Mouse (Mus musculus) granulocyte monocyte progenitor cell, adult 5-6 weeks (primary cell): ENCODE data around the gene Itsn2. TPM values are rescaled to one million over a fixed set of nuclear protein-coding genes. Genes with fewer than 3 reads are reported as not detected.
A peak's percentile ranks its signal among the peaks of the same experiment; 100 is the strongest.
"Not testable (repeated sequence)": the region's sequence is repeated elsewhere in the genome, so short reads cannot be mapped to it uniquely, and the experiment has no call there.

Experiments used
- ATAC-seq: replicated peaks from 2 replicates; pipeline ENCODE4 v1.8.0; 2016; ENCODE audit warnings: mild to moderate bottlenecking, moderate TSS enrichment, inconsistent platforms; ENCODE audit not compliant: poor library complexity, severe bottlenecking
- total RNA-seq, 2 experiments: library from RNA; stranded (forward) in 1 of 2; stranded (reverse) in 1 of 2; fragments of 200-712, 200-1000 nt in 1 of 2; fragments of >200 nt in 1 of 2; fragmentation: Nextera tagmentation in 1 of 2; gene quantifications; 2 replicates each; pipeline ENCODE4 v1.2.3; 2014 to 2017

Gene Itsn2
- total RNA-seq (2014; fragmentation: Nextera tagmentation) (61.0 and 119 TPM in 2 replicates), total RNA-seq (2017) (117 and 145 TPM in 2 replicates)

GRCm38 (mm10) chr12:4592541-4593165 lies at the start of gene Itsn2, which contains the start of gene Gm3625:
TSS of gene Itsn2 (plus strand) at chr12:4592638.
TSS of gene Gm3625 (minus strand) at chr12:4592927.
- peak; percentile 77 for ATAC-seq

DNA sequence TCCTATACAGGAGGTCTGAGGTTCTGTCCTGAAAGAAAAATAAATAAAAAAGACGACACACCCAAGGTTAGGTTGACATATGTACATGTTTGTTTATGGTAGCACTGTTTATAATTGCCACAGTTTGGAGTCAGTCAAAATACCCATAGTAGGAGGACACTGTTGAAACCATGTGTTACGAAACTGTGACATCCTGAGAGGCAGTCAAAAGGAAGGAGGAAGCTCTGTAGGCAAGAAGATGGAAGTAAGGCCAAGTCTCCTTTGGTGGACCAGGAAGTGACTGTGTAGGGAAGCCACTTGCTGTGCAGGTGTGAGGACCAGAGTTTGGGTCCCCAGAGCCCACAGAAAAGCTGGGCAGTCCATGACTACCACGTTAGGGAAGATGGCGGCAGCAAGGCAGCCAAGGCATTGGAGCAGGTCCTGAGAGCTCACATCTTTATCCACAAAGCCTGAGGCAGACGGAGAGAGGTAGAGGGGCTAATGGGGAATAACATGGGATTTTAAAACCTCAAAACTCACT lies 48.0 kb upstream of the Itsn2 start:
- ATAC-seq: peak; percentile 78

DNA sequence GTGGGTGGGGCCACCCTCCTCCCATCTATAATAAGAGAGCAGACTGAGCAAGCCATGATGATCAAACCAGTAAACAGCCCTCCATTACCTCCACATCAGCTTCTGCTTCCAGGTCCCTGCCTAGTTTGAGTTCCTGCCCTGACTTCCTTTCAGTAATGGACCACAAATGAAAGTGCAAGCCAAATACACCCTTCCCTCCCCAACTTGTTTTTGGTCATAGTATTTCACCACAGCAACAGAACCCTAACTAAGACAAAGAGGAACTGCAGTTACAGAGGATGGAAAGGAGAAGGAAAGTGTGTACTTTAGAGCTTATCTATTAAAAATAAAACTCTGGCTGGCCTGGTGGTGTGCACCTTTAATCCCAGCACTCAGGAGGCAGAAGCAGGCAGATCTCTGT lies 47.0 kb upstream of the Itsn2 start:
- peak; percentile 87 for ATAC-seq

- no peak for ATAC-seq
Observed at GRCm38 (mm10) chr12:4546491-4546890, 45.9 kb upstream of the Itsn2 start.

GRCm38 (mm10) chr12:4547557-4547956 lies 44.9 kb upstream of the Itsn2 start:
- no peak for ATAC-seq

DNA sequence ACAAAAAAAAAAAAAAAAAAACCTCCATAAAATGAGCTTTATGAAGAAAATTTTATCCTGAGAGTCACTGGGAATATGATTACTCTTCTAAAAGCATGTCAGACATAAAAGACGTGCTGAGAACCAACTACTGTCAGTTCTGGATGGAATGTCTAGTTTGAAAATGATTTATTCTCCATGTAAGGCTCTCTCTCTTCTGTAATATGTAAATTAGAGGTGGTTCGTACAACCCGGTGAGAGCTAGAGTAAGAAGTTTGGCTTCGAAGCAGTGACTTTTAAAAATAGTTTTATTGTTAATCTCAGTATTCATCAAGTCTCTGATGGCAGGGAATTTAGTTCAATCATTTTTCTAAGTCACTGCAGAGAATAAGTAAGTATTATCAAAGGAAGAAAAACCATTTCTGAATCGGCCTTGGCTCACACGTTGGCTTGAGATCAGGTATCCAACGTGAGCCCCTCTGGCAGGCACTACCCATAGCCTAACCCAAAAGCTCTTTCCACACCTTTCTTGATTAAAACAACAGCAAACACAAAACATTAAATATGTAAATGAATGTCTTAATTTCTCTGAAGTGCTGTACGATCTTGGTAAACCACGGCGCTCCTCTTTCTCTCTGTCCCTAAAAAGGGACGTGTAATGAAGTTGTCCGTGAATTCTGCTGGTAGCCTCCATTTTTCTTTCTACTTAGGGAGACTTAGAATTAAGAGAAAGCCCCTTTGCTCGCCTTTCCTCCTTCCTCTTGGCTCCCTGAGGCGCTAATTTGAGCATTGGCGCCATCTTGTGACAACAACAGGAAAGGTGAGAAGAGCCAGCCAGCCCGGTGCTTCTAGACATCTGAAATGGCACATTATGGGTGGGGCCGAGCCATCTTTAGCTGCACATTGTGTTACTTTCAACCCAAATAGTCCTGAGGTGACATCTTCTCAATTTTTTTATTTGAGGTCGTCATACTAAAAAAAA lies 44.1 kb upstream of the Itsn2 start:
- peak; percentile 68 for ATAC-seq

DNA sequence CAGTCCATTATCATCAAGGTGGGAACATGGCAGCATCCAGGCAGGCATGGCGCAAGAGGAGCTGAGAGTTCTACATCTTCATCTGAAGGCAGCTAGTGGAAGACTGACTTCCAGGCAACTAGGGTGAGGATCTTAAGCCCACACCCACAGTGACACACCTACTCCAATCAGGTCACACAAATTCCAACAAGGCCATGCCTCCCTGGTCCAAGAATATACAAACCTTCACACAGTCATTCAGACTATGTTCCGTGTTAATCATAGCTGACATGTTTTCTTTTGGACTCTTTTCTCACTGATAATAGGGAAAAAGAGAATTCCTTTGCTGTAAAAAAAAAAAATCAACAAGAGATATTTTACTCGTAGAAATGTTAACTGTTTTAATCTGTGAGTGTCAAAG lies 38.7 kb upstream of the Itsn2 start:
- not testable (repeated sequence) for ATAC-seq

DNA sequence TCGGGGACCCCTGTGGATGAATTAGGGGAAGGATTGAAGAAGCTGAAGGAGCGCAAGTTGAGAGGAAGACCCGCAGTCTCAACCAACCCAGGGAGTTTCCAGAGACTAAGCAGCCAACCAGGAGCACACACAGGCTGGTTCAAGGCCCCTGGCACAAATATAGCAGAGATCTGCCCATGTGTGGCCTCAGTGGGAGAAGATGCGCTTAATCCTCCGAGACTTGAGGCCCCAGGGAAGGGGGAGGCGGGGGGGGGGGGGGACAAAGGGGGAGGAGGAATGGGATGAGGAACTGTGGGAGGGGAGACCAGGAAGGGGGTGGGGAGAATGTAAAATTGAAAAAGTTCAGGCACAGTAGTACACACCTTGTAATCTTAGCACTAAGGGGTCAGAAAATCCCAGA lies 37.0 kb upstream of the Itsn2 start:
- no peak for ATAC-seq

DNA sequence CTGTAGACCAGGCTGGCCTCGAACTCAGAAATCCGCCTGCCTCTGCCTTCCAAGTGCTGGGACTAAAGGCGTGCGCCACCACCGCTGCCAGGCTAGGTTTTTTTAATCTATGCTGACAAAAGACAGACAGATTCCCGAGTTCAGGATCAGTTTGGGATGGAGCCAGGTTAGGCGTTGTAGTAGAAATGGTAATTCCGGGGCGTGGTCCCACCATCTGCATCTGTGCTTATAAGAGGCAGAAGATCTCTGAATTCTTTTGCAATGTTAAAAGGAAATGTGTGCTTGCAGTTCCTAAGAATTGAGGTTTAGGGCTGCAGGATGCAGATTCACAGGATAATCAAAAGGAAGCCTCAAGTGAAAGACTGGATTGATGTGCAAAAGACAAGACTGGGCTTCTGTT lies 35.5 kb upstream of the Itsn2 start:
- ATAC-seq: no peak

GRCm38 (mm10) chr12:4557436-4557835 lies 35.0 kb upstream of the Itsn2 start:
- no peak for ATAC-seq

- no peak for ATAC-seq
Observed at GRCm38 (mm10) chr12:4558013-4558412, 34.4 kb upstream of the Itsn2 start.

DNA sequence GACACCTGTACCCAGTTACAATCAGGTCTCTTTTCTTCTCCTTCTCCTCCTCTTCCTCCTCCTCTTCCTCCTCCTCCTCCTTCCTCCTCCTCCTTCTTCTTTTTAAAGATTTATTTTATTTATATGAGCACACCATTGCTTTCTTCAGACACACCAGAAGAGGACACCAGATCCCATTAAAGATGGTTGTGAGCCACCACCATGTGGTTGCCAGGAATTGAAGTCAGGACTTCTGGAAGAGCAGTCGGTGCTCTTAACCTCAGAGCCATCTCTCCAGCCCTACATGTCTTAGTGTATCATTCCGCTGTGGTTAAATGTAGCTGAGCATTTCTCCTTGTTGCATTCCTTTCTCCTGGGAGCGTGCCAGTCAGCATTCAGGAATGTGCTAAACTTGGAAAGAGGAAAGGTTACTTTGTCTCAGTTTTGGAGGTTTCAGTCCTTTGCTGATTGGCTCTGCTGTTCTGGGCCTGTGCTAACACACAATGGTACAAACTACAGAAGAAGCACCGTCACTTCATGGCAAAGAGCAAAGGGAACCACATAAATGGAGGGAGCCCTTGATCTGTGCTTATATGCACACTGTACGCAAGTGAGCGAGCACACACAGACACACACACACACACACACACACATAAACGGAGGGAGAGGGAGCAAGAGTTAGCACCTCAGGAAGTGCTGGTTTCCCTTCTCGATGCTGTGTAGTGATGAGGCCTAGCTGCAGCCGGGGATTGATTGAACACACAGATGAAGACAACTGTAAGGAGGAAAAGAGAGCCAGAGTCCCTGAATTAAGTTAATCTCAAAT lies 33.8 kb upstream of the Itsn2 start:
- no peak for ATAC-seq

GRCm38 (mm10) chr12:4571864-4572263 lies 20.6 kb upstream of the Itsn2 start:
- ATAC-seq: peak; percentile 100

- ATAC-seq: no peak
Observed at GRCm38 (mm10) chr12:4574065-4574464, 18.4 kb upstream of the Itsn2 start.

DNA sequence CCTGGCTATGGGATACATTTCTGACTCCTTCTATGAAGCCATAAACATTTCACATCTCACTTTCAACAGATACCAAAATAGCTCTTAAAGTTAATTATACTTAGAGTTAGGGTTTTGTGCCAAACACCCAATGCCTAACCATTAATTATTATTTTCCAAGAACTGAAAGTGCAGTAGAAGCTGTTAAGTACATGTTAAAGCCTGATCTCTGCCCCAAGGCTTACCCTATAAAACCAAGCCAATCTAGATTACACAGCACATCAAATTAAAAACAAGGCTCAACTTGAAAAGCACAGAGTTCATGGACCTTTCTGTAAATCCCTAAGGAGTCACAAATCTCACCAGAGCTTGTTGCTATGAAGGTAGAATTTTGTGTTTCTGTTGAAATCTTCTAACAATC lies 10.1 kb upstream of the Itsn2 start:
- no peak for ATAC-seq

- no peak for ATAC-seq
Observed at GRCm38 (mm10) chr12:4587846-4588245, 4.6 kb upstream of the Itsn2 start.

GRCm38 (mm10) chr12:4588603-4589002 lies 3.8 kb upstream of the Itsn2 start:
- ATAC-seq: no peak

- ATAC-seq: no peak
Observed at GRCm38 (mm10) chr12:4592025-4592424, 413 bp upstream of the Itsn2 start.

DNA sequence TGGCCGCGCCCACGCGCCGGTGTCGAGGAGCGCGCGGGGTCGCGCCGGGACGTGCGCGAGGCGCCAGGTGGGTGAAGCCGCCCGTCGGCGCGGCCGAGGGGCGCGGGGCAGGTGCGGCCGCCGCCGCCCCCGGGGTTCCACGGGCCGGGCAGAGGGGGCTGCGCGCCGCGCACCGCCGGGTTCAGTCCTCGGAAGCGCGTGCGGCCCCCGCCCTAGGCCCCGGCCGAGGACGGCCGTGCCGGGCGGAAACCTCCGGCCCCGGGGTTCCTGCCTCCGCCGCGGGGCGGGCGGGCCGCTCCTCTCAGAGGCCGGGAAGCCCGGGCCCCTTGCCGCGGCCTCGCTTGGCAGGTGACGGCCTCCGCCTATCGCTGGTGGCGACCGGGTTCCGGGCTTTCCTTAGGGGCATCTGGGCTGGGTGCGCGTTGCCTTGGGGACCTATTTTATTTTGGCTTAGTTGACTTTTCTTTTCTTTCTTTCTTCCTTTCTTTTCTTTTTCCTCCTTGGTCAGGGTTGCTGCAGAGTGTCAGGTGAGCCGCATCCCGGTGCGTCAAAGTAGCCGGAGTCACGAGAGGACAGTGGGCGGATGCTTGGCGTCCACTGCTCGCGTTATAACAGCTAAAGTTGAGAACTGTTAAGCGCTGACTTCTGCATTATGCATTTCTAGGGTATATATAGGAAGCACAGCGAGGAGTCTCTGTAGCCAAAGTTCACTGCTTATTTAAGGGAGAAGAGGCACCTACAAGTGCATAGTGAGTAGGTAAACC lies 910 bp downstream of the Itsn2 start:
- ATAC-seq: peak; percentile 40

- ATAC-seq: no peak
Observed at GRCm38 (mm10) chr12:4593930-4594391, 1.5 kb downstream of the Itsn2 start.
